Mouse (Mus musculus) naive thymus-derived CD4-positive, alpha-beta T cell, adult 2 months (primary cell): ENCODE data around the gene Tuba8.

Source experiments
- DNase-seq: peaks from one replicate; pipeline ENCODE4 v3.0.0-alpha.2; 2011; ENCODE audit warnings: low read depth

The Tuba8 gene

DNA sequence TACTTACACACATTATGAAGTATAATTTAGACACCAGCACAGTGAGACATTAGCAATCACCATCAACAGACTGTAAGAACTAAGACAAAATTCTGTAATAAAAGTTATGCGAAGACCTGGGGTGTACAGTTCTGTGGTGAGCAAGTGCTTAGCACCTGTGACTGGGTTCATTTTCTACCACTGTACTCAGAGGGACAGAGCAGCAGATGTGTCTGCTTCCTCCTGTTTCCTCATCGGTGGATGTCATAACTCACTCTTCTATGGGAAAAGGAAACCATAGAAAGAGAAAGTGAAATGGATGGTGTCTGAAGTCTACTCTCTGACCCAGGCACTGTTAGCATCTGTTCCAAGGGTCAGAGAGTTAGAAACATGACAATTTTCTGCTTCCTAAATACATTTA is 16.2 kb downstream of the Tuba8 start:
- peak; percentile 34 for DNase-seq

GRCm38 (mm10) chr6:121228421-121228820 is 17.9 kb downstream of the Tuba8 start:
- peak; percentile 15 for DNase-seq

DNA sequence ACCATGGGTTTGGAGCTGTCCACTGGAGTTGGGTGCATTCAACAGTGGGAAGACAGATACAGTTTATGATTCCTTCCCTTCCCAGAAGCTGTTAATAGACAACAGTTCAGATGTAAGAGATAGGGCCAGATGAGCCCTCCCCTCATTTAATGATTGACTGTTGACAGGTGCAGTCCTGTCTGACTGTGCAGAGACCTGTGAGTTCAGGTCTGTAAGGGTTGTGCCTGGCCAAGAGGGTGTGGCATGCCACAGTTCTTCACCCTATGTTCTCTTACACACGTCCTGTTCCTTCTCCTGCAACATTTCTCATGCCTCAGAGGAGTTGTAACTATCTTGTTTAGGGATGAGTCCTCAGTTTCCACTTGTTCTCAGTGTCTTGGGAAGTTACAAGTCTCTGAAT is 22.2 kb downstream of the Tuba8 start:
- DNase-seq: no peak

DNA sequence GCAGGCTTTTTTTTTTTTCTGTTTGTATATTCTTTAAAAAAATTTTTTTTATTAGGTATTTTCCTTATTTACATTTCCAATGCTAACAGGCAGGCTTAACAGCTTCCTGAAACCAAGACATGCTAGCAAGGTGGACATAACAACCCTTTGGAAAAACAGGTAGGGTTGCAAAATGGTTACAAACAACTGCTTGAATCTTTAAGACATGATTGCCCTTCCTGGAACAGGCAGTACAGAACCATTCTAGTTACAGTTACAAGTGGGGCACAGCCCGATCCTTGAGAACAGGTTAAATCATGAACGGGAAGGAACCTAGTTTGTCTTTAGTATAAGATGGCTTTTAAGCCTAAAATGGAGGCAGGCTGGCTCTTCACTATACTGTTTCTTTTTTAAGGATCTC is 25.9 kb downstream of the Tuba8 start:
- DNase-seq: no peak

- DNase-seq: peak; percentile 56
These were observed 27.7 kb downstream of the Tuba8 start for GRCm38 (mm10) chr6:121238209-121238608.

GRCm38 (mm10) chr6:121241780-121242179 is 31.3 kb downstream of the Tuba8 start:
- DNase-seq: peak; percentile 57

GRCm38 (mm10) chr6:121243161-121243560 is 32.7 kb downstream of the Tuba8 start:
- DNase-seq: peak; percentile 65

DNA sequence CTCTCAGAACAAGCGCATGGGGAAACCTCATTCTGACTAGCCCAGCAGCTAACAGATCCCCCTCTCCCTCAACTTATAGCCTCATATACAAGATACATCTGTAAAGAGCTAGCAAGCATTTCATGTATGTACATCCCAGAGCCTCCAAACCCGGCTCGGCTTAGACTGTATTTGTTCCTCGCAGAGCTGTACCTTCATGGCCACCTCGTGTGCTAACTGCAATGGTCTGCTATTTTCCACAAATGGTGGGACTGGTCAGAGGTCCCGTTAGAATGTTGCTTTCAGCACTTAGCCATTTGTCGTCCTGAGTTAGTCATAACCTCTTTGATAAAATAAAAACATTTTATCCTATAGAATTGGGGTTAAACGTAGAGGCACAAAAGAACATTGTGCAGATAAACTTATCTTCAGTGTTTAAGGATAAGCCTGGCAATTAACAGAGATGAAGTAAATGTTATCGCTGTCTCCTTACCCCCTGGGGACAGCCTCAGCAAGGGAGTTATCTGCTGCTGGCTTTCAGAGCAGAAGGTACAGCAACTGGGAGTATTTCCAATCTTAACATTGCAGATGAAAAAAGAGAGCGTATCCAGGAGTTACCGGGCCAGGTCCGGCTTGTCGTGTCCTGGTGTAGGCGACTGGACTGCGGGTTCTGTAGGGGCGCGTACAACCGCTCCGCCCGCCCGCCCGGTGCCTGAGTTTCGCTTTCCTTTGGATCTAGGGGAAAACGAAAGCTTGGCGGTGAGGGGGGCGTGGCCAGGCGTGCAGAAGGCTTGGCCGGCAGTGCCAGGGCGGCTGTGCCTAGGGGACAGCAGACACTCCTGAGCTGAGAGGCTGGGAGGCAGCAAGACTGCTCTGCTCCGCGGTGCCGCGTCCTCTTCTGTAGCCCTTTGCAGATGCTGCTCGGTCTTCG is 34.9 kb downstream of the Tuba8 start, which contains the start of gene Usp18:
Usp18 (plus strand) TSS at position 780 of the 910 bp plus-strand sequence.
- DNase-seq: peak; percentile 92

DNA sequence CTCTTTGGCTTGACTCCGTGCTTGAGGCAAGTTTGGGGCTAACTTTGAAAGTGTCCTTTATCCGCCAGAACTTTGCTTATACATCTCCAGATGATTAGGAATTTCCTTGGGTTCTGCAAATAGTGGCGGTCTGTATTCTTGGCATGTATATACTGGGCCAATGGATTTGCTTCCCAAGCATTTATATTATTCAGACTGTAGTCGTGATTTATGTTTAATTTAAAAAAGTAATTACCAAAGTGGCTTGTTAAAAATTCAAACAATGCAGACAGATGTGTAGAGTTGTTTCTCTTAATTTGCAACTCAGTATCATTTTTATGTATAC is 35.5 kb downstream of the Tuba8 start:
- DNase-seq: no peak

GRCm38 (mm10) chr6:121250406-121250805 is 39.9 kb downstream of the Tuba8 start:
- no peak for DNase-seq

- no peak for DNase-seq
These were observed 40.8 kb downstream of the Tuba8 start for GRCm38 (mm10) chr6:121251256-121251655.

DNA sequence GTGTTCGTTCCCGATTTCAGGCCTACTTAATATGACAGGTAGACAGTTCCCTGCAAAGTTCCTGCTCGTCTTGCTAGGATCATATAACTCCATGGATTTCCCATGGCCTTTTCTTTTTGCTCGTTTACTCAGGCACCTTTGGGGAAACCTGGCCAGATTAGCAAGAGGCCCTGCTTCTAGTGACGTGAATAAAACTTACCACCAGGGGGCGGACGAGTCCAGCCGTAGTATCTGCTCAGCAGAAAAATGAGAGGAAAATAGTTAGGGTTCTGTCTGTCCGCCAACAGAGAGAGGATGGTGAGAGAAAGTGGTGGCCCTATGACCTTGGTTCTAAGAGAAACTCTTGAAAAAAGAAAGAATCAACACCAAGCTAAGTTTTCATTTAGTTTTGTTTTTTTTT is 50.1 kb downstream of the Tuba8 start:
- DNase-seq: peak; percentile 87

- no peak for DNase-seq
These were observed 50.7 kb downstream of the Tuba8 start for GRCm38 (mm10) chr6:121261233-121261632.

- DNase-seq: no peak
These were observed 51.5 kb downstream of the Tuba8 start for GRCm38 (mm10) chr6:121262004-121262403.

DNA sequence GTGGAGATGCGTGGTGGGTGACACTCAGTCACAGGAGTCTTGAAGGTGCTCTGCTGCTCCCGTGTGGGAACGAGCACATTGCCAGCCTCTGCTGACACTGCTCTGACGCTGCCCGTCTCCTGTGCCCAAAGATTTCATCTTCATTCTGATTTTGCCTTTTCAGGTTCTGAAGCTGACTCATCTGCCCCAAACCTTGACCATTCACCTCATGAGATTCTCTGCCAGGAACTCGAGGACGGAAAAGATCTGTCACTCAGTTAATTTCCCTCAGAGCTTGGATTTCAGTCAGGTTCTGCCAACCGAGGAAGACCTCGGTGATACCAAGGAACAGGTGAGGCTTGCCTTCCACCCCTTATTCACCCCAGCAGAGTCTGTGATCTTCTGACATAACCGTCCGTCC is 52.0 kb downstream of the Tuba8 start:
- no peak for DNase-seq

DNA sequence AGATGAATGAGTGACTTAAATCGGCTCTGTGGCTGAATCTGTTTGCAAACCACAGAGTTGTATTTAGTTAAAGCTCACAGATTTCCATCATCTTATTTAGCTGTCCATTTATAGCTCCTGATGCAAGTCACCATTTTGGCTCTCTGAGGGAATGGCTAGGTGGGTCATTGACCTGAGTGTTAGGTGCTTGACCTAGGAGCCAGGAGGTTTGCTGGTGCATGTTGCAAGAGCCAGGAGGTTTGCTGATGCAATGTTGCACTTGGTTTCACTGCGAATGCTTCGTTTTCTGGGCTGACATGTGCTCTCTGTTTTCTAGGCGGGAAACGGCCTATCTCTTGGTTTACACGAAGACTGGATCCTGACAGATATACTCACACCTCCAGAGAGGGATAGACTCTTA is 59.7 kb downstream of the Tuba8 start:
- DNase-seq: no peak

DNA sequence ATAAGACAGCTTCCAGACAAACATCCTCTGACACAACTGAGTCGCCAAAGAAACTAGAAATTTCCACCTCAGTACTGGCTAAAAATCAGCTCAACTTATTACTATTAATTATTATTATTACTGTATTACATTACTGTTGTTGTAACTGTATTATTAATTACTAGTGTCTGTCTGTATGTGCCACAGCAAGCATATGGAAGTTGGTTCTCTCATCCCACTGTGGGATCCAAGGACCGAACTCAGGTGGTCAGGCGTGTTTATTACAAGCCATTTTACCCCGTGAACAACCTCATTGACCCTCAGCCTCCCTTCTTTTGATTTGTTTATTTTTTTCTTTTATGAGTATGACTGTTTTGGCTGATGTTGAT is 61.2 kb downstream of the Tuba8 start:
- DNase-seq: no peak

DNA sequence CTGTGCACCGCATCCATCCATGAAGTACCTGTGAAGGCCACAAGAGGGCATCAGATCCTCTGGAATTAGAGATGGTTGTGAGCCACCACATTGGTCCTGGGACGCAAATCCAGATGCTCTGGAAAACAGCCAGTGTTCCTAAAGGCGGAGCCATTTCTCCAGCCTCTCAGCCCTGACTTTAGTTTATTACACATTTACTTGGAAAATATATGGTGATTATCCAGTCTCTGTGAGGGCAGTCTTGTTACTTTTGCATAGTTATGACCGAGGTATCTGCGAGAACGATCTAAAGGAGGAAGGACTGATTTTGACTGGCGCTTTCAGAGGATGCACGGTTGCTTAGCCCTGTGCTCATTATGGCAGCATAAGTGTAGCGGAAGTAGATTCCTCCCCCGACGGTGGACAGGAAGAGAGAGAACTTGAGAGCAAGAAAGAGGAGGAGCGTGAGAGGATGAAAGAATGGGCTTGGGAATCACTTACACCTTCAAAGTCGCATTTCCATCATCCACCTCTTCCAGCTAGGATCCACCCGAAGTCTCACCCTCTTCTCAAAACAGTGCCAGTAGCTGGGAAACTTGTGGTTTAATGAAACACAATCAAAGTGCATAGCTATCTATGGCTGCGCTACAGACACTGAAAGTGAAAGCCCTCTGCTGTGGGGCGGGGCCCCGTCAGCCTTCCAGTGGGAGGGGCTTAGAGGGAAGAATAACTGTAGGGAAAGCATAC is 61.7 kb downstream of the Tuba8 start:
- DNase-seq: peak; percentile 91

DNA sequence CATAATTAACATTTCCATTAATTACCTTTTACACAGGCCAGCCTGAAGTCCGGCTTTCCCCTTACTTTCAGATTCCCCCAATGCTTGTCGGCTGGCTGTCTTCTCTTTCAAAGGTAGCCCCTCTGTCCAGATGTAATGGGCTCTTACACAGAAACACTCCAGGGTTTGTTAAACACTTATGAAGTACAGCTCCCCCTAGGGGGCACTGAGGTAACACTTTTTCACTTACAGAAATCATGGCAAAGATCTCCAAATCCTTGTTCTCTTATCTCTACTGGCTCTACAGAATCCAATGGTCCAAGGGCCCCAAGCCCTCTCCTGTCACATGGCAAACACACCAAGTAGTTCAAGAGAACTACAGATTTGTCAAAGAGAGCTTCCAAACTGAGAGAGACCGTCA is 63.9 kb downstream of the Tuba8 start:
- peak; percentile 83 for DNase-seq
